Mouse (Mus musculus): ENCODE results near the gene Hist1h2ab.

GRCm38 (mm10) chr13:23756790-23757189 lies 5.9 kb downstream of the Hist1h2ab start, which contains the start of gene Hist1h4b:
- TF ChIP-seq CTCF (conservative IDR thresholded peaks at IDR 0.05; ENCODE audit: low read length) = no peak
- TF ChIP-seq POU5F1 (IDR thresholded peaks at IDR 0.05; ENCODE audit: borderline replicate concordance, low read length) = no peak
- TF ChIP-seq NANOG (IDR thresholded peaks at IDR 0.05; ENCODE audit: borderline replicate concordance, low read length) = no peak

Measured in E14TG2a.4 (cell line).